ENCODE assay signal across 11 mouse cellular contexts in the genomic region with DNA sequence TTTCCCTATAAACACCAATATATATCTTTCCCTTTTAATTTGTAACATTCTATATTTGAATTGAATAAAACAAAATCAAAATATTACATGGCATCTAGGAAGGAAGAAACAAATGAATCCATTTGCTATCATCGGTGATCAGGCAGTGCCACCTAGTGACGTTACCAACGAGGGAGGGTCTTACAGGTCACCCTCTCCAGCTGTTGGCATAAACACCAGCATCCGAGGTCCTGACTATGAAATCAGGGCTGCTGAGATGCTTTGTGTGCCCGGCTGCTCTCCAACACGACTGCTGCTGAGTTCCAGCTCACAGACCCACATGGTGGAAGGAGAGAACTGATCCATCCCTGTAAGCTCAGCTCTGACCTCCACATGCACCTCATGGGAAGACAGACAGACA. TPM values are rescaled to one million over a fixed set of nuclear protein-coding genes. Genes with fewer than 3 reads are reported as not detected.
DNase-seq lines count a peak whose midpoint lies in the region; ATAC-seq and TF ChIP-seq lines count a peak whose summit lies in the region.
"Had no signal": no experiment of that assay in that cellular context is flagged by ENCODE, and none has a peak within 500 bp of the region (broad histone marks: within the 10 kb centered on the region; RNA-seq: fewer than 3 reads in every experiment).

No protein-coding gene starts in this region.

- intact Hi-C loops in left cerebral cortex, adult 2 months (cut with DNase I) = loop anchor here (5.0 to 10.0 kb wide), 2 partner anchors 566 to 1009 kb away; no protein-coding TSS in a partner anchor
- intact Hi-C loops in left cerebral cortex, postnatal 10 days (cut with DNase I) = loop anchor here (5.0 kb wide), 1 partner anchor 561 kb away; no protein-coding TSS in a partner anchor

- no peak for ATAC-seq in midbrain, postnatal 0 days (ENCODE audit: low FRiP score)

- 62% methylated on average over 6 of the region's 6 CpGs for WGBS in midbrain, postnatal 0 days

- peaks cover 38% of the 10 kb centered on the region for H3K36me3 ChIP-seq in midbrain, postnatal 0 days (ENCODE audit: insufficient read depth, low read length)

- H3K4me2 ChIP-seq in midbrain, postnatal 0 days (ENCODE audit: low read depth, low read length, poor library complexity, severe bottlenecking) = no peak overlapping the region
- H3K4me2 ChIP-seq: heart, embryonic 15.5 days had no signal

- no peaks in the 10 kb centered on the region for H3K9me3 ChIP-seq in midbrain, postnatal 0 days (ENCODE audit: low read length)
- H3K9me3 ChIP-seq: heart, embryonic 15.5 days; megakaryocyte, embryonic 14.5 days had no signal

- peak; percentile 43 for TF ChIP-seq CTCF in left cerebral cortex, adult 2 months (IDR thresholded peaks at IDR 0.05)
- peak; percentile 60 for TF ChIP-seq CTCF in cortical plate, adult 2 months (IDR thresholded peaks at IDR 0.05; ENCODE audit: extremely low read depth, insufficient read depth, low read length)
- peak; percentile 82 for TF ChIP-seq CTCF in midbrain, postnatal 0 days (IDR thresholded peaks at IDR 0.05)

- H3K27ac ChIP-seq in left cerebral cortex, adult 2 months = no peak overlapping the region
- H3K27ac ChIP-seq in cortical plate, adult 2 months (ENCODE audit: insufficient read depth, low read length) = no peak overlapping the region
- H3K27ac ChIP-seq in midbrain, postnatal 0 days (ENCODE audit: low read depth, low read length) = no peak overlapping the region
- H3K27ac ChIP-seq: heart, embryonic 15.5 days had no signal

- peak; percentile 40 to 41 for DNase-seq in cerebellum, adult 18-20 months
- DNase-seq in cerebellum, adult 9-10 months = no peak
- no peak for DNase-seq in left cerebral cortex, adult 2 months (ENCODE audit: extremely low spot score in 1 of 2, low spot score in 2 of 2)
- DNase-seq in left cerebral cortex, postnatal 10 days (ENCODE audit: extremely low spot score in 1 of 2, low spot score in 2 of 2) = no peak
- DNase-seq in midbrain, postnatal 0 days (ENCODE audit: low spot score) = peak; percentile 65
- DNase-seq in thymus, postnatal 0 days (ENCODE audit: low spot score) = no peak
- DNase-seq in left cerebral cortex, adult 11 months (ENCODE audit: low spot score) = no peak

- no peak overlapping the region for H3K4me3 ChIP-seq in left cerebral cortex, adult 2 months
- no peak overlapping the region for H3K4me3 ChIP-seq in cortical plate, adult 2 months (ENCODE audit: insufficient read depth, low read length)
- H3K4me3 ChIP-seq in midbrain, postnatal 0 days (ENCODE audit: low read depth, low read length) = no peak overlapping the region
- H3K4me3 ChIP-seq: erythroblast, embryonic 14.5 days; heart, embryonic 15.5 days; megakaryocyte, embryonic 14.5 days had no signal

- H3K4me1 ChIP-seq in cortical plate, adult 2 months (ENCODE audit: control insufficient read depth, insufficient read depth, low read length) = no peaks in the 10 kb centered on the region
- no peaks in the 10 kb centered on the region for H3K4me1 ChIP-seq in midbrain, postnatal 0 days (ENCODE audit: insufficient read depth, low read length)
- H3K4me1 ChIP-seq: heart, embryonic 15.5 days; megakaryocyte, embryonic 14.5 days had no signal

- H3K9ac ChIP-seq in midbrain, postnatal 0 days (replicated peaks; ENCODE audit: low read length, poor library complexity, severe bottlenecking) = no peak overlapping the region
- H3K9ac ChIP-seq: heart, embryonic 15.5 days had no signal

- TF ChIP-seq POLR2A in cortical plate, adult 2 months (IDR thresholded peaks at IDR 0.05; ENCODE audit: extremely low read depth, insufficient read depth, low read length) = no peak

- H3K27me3 ChIP-seq in midbrain, postnatal 0 days (ENCODE audit: insufficient read depth, low read length) = no peaks in the 10 kb centered on the region
- H3K27me3 ChIP-seq: heart, embryonic 15.5 days; megakaryocyte, embryonic 14.5 days had no signal

RNA-seq across cellular contexts. Expression of a gene that starts 16.8 kb away (rescaled TPM):
- under 1 TPM in 1 of 2 experiments, not detected in 1; 0.14 TPM for total RNA-seq in left cerebral cortex, adult 2 months (2021)
- total RNA-seq in left cerebral cortex, postnatal 10 days (2021) = not detected
- polyA plus RNA-seq in cortical plate, adult 2 months (2012; rRNA removed) = 0.08 and 0.10 TPM in 2 replicates
- not detected in 2 replicates for total RNA-seq in midbrain, postnatal 0 days (2014; rRNA removed)
- polyA plus RNA-seq in midbrain, postnatal 0 days (2015; fragmentation: Nextera tagmentation; extraction: Ambion mirVana) = not detected in 2 replicates
- polyA plus RNA-seq in thymus, postnatal 0 days (2015; fragmentation: Nextera tagmentation; extraction: Ambion mirVana) = 2.5 and 3.1 TPM in 2 replicates
- polyA plus RNA-seq: erythroblast, embryonic 14.5 days had no signal

RNA-seq across cellular contexts. Expression of a gene that starts 22.0 kb away (rescaled TPM):
- 10 to 100 TPM; 66.7 to 82.2 TPM for total RNA-seq in left cerebral cortex, adult 2 months (2021)
- total RNA-seq in left cerebral cortex, postnatal 10 days (2021) = 10 to 100 TPM; 86.1 to 91.7 TPM
- 105 and 115 TPM in 2 replicates for polyA plus RNA-seq in cortical plate, adult 2 months (2012; rRNA removed)
- total RNA-seq in midbrain, postnatal 0 days (2014; rRNA removed) = 48.8 and 59.2 TPM in 2 replicates
- polyA plus RNA-seq in midbrain, postnatal 0 days (2015; fragmentation: Nextera tagmentation; extraction: Ambion mirVana) = 95.0 and 102 TPM in 2 replicates
- 89.6 and 95.5 TPM in 2 replicates for polyA plus RNA-seq in thymus, postnatal 0 days (2015; fragmentation: Nextera tagmentation; extraction: Ambion mirVana)

Comparison
In these comparisons a context has a peak if more than half of its experiments do, and no peak if none do; other contexts are left out.
1. DNase-seq: peak in cerebellum, adult 18-20 months (2 of 2) and midbrain, postnatal 0 days (single experiment); none in cerebellum, adult 9-10 months (single experiment), left cerebral cortex, adult 2 months (0 of 2), left cerebral cortex, postnatal 10 days (0 of 2), thymus, postnatal 0 days (single experiment) and left cerebral cortex, adult 11 months (single experiment).
2. Peak in every context shown above with its lines, with median percentiles within 50 percentile points of each other: CTCF ChIP-seq.